Mouse (Mus musculus) kidney, adult 2 months (tissue): ENCODE results near the gene Nudt13.

ENCODE experiments used
- CTCF ChIP-seq: fragments of 200-500 bp; conservative IDR thresholded peaks from 2 replicates; pipeline ENCODE4 v1.5.1; 2011; ENCODE audit warnings: low read depth, mild to moderate bottlenecking, control low read depth, low read length, moderate library complexity, mixed read lengths; ENCODE audit not compliant: insufficient read depth, insufficient read length
- POLR2A ChIP-seq: fragments of 200-500 bp; IDR thresholded peaks from one replicate; pipeline ENCODE4 v1.6.1; 2011; ENCODE audit warnings: low read depth, low read length, control low read depth

GRCm38 (mm10) chr14:20294947-20295346 is 450 bp downstream of the Nudt13 start:
- TF ChIP-seq CTCF (no peak), POLR2A (no peak)
